Mouse (Mus musculus) spleen, adult 2 months (tissue): ENCODE measurements around the gene Zfp599.

Experiments
- CTCF ChIP-seq: fragments of 200-500 bp; IDR thresholded peaks from 2 replicates; pipeline ENCODE4 v1.5.1; 2011; ENCODE audit warnings: mild to moderate bottlenecking, inconsistent platforms; ENCODE audit not compliant: insufficient read depth, insufficient read length, insufficient replicate concordance; ENCODE audit errors: extremely low read depth
- POLR2A ChIP-seq: fragments of 200-500 bp; IDR thresholded peaks from 2 replicates; pipeline ENCODE4 v1.6.1; 2011; ENCODE audit warnings: low read depth, low read length, inconsistent platforms

- TF ChIP-seq POLR2A (no peak), CTCF (no peak)
Observed at GRCm38 (mm10) chr9:22230556-22230955, 29.1 kb downstream of the Zfp599 start.
